Mouse (Mus musculus) heart, embryonic 14.5 days (tissue): ENCODE data around the gene Man2a1. TPM values are rescaled to one million over a fixed set of nuclear protein-coding genes. Genes with fewer than 3 reads are reported as not detected.

ENCODE experiments used
- ATAC-seq: fragments of 200-750 bp; cut with Nextera tagmentation; 2 replicates; pipeline ENCODE4 v1.8.0; 2017; ENCODE audit warnings: low read depth, moderate TSS enrichment; ENCODE audit not compliant: insufficient number of reproducible peaks, insufficient read depth, low FRiP score
- H3K27ac ChIP-seq, 2 experiments: fragments of 200-500 bp in 1 of 2; fragments of 300-500 bp in 1 of 2; sonication (generic) in 1 of 2; replicated peaks in 1 of 2; 2 replicates each; pipeline ENCODE4 v1.5.1; 2012 to 2014; ENCODE audit warnings: low read depth in 2 of 2, low read length in 2 of 2, control low read depth in 1 of 2, mild to moderate bottlenecking in 1 of 2, mixed read lengths in 1 of 2; ENCODE audit not compliant: control insufficient read depth in 1 of 2, insufficient read depth in 1 of 2
- H3K27me3 ChIP-seq: fragments of 300-500 bp; sonication (generic); 2 replicates; pipeline ENCODE4 v1.6.1; 2014; ENCODE audit warnings: mild to moderate bottlenecking, low read length, control low read depth; ENCODE audit not compliant: control insufficient read depth, insufficient read depth
- H3K36me3 ChIP-seq: fragments of 300-500 bp; sonication (generic); 2 replicates; pipeline ENCODE4 v1.6.1; 2014; ENCODE audit warnings: mild to moderate bottlenecking, control low read depth, low read length, mixed read lengths; ENCODE audit not compliant: control insufficient read depth, insufficient read depth
- H3K4me1 ChIP-seq, 2 experiments: fragments of 200-500 bp in 1 of 2; fragments of 300-500 bp in 1 of 2; sonication (generic) in 1 of 2; 2 replicates each; pipeline ENCODE4 v1.6.1; 2012 to 2014; ENCODE audit warnings: low read length in 2 of 2, control low read depth in 1 of 2, mixed read lengths in 1 of 2; ENCODE audit not compliant: control insufficient read depth in 2 of 2, insufficient read depth in 2 of 2
- H3K4me2 ChIP-seq: fragments of 300-500 bp; sonication (generic); 2 replicates; pipeline ENCODE4 v1.6.1; 2014; ENCODE audit warnings: mild to moderate bottlenecking, low read length
- H3K4me3 ChIP-seq, 2 experiments: fragments of 200-500 bp in 1 of 2; fragments of 300-500 bp in 1 of 2; sonication (generic) in 1 of 2; 2 replicates each; pipeline ENCODE4 v1.5.1; 2012 to 2014; ENCODE audit warnings: low read length in 2 of 2, mild to moderate bottlenecking in 2 of 2, control low read depth in 1 of 2, low read depth in 1 of 2, moderate library complexity in 1 of 2; ENCODE audit not compliant: control insufficient read depth in 1 of 2, insufficient read depth in 1 of 2
- H3K9ac ChIP-seq: fragments of 300-500 bp; sonication (generic); 2 replicates; pipeline ENCODE4 v1.6.1; 2014; ENCODE audit warnings: mild to moderate bottlenecking, low read length
- H3K9me3 ChIP-seq: fragments of 300-500 bp; sonication (generic); 2 replicates; pipeline ENCODE4 v1.6.1; 2016; ENCODE audit warnings: low read length, control low read depth; ENCODE audit not compliant: control insufficient read depth
- WGBS: fragments of 180-500 bp; shearing (Covaris S2); extraction: QIAGEN DNeasy Blood & Tissue Kit; methylation state at CpG from one replicate; pipeline ENCODE4 v1.1.7; 2014; 5-methylcytosine and 5-hydroxymethylcytosine counted together
- polyA plus RNA-seq: library from polyadenylated mRNA; unstranded; fragments of >200 nt; fragmentation: Nextera tagmentation; extraction: Ambion mirVana; gene quantifications from 2 replicates; pipeline ENCODE4 v1.2.1, GENCODE M21; 2014

The Man2a1 gene
- polyA plus RNA-seq, 1 experiment from 2014 or later: 5.7 TPM

DNA sequence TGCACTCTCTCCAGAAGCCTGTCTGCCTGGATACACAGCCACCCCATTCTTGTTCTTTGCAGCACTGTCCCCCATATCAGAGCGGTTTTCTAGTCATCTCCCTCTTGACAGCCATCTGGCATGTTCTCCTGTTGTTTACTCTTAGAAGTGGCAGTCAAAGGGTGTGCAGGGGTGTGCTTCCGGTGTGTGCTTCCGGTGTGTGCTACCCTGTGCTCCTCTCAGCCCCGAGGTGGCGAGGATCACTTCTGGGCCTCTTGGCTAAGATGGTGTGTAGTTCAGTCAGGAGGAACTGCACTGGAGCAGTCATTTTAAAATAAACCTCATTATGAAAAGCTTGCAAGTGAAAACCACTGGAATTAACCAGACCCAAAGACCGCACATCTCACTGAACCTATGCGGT is 125.5 kb downstream of the Man2a1 start:
- 75% methylated on average over 7 of the region's 7 CpGs for WGBS
- no peak for ATAC-seq
- H3K4me3 ChIP-seq: no peak overlapping the region
- H3K27me3 ChIP-seq: no peaks in the 10 kb centered on the region
- no peak overlapping the region for H3K4me2 ChIP-seq
- no peaks in the 10 kb centered on the region; a peak in 1 of 4 replicates for H3K4me1 ChIP-seq
- 0 out of 2 replicates have a peak, but pooled peaks cover 5% of the 10 kb centered on the region for H3K36me3 ChIP-seq
- no peak overlapping the region for H3K27ac ChIP-seq
- H3K9ac ChIP-seq: no peak overlapping the region
- no peaks in the 10 kb centered on the region for H3K9me3 ChIP-seq

DNA sequence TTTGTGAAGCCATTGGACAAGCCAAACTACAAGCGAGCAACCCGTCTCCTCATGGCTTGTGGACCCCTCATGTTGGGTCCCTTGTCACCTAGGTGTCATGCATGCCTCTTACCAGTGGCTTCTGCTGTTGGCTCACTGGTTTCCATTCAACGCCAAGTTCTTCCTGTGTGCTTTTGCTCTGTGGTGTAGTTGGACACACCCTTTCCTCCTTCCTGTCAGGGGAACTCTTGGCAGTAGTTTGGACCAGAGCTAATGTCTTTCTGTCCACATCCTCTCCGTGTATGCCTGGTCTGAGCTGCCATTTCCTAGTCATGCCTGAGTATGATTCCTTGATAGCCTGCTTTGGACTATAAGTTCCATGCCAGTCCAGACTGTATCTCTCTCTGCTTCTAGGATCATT is 135.0 kb downstream of the Man2a1 start:
- H3K9me3 ChIP-seq: no peaks in the 10 kb centered on the region
- H3K27ac ChIP-seq: no peak overlapping the region
- WGBS: 81% methylated on average over 4 of the region's 4 CpGs

DNA sequence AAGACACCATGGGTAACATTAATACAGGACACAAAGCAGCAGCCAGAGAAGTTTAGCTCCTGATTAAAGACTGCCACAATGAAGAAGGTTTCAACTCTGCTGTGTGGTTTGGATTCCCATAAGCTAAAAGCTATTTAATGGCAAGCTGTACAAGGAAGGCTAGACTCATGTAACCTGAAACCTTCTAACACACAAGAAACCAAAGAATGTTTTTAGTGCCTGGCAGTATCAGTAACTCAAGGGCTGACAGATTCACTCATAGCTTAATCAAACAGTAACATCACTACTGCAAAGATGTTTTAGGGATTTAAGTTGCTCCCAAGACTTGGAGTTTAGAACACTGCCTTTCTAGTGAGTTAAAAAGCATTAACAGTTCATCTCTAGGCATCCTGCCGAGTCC is 137.4 kb downstream of the Man2a1 start:
- Histone ChIP-seq H3K4me2 (no peak overlapping the region), H3K4me1 (no peaks in the 10 kb centered on the region), H3K9ac (no peak overlapping the region), H3K27ac (no peak overlapping the region), H3K4me3 (no peak overlapping the region), H3K36me3 (peaks cover 25% of the 10 kb centered on the region), H3K27me3 (no peaks in the 10 kb centered on the region), H3K9me3 (no peaks in the 10 kb centered on the region)
- 66% methylated on average over 1 of the region's 1 CpGs for WGBS
- no peak for ATAC-seq

More for the DNA sequence above, 135.0 kb downstream of the Man2a1 start:
- Histone ChIP-seq H3K4me3 (no peak overlapping the region), H3K27me3 (no peaks in the 10 kb centered on the region), H3K4me1 (no peaks in the 10 kb centered on the region), H3K36me3 (peaks cover 13% of the 10 kb centered on the region), H3K4me2 (no peak overlapping the region), H3K9ac (no peak overlapping the region)
- ATAC-seq: no peak

DNA sequence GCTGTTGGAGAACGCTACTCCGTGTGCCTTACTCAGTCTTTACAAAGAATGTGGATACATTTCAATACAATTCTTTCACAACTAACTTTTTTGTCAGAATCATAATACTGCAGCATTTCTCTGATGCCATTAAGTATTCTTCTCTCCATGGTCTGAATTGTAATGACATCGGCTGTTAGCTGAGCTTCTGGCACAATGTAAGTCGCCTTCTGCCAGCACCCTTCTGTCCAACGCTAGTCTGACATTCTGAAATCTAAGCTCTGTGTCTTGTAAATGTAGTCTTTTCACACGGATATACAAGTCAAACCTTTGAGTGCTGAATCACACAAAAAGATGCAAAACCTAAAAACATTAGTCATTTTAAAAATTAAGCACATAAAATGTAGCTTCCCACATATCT is 138.6 kb downstream of the Man2a1 start:
- Histone ChIP-seq H3K27ac (no peak overlapping the region), H3K4me1 (peaks cover 0 to 2% of the 10 kb centered on the region in 2 experiments; a peak in 1 of 4 replicates), H3K9me3 (no peaks in the 10 kb centered on the region), H3K9ac (no peak overlapping the region), H3K36me3 (peaks cover 19% of the 10 kb centered on the region), H3K27me3 (no peaks in the 10 kb centered on the region), H3K4me3 (no peak overlapping the region), H3K4me2 (no peak overlapping the region)
- no peak for ATAC-seq
- WGBS: 89% methylated on average over 6 of the region's 6 CpGs

DNA sequence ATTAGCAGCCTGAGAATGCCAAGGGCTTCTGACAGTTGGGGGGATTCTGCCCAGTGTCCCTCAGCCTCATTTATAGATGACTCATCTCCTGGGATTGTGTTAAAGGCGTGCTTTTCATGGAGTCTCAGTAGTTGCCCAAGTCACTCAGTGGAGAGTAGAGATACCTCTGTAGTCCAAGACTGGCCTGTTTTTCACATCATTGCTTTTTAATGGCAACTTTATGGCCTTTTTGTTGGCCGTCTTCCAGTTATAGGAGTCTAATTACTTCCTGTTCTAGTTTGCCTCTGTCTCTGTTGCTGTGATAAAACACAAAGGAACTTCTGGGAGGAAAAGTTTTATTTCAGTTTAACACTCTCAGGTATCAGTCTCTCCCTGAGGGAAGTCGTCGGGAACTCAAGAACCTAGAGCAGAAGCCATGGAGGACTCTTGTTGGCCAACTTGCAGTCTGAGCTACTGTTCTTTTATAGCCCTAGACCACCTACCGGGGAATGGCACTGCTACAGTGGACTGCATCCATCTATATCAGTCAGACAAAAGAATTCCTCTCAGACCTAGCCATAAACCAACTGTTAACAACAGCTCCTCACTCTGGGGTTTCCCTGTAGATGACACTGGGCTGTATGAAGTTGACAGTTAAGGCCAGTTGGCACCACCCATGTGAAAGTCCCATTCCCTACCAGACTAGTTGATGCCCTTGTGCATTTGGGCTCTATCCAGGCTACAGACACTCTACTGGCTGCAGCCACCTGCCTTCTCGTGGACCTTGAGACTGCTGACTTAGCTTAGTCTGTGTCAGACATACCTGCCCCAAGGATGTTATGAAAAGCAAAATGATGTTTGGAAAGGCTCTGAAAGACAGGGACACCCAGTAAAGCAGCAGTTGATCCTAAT is 142.4 kb downstream of the Man2a1 start:
- no peak for ATAC-seq
- Histone ChIP-seq H3K36me3 (peaks cover 13% of the 10 kb centered on the region), H3K4me1 (peaks cover 2 to 3% of the 10 kb centered on the region in 2 experiments; a peak in 2 of 4 replicates), H3K4me3 (no peak overlapping the region), H3K9me3 (0 out of 2 replicates have a peak, but pooled peaks cover 3% of the 10 kb centered on the region), H3K4me2 (no peak overlapping the region), H3K27ac (no peak overlapping the region), H3K9ac (no peak overlapping the region), H3K27me3 (no peaks in the 10 kb centered on the region)
- WGBS: 76% methylated on average over 6 of the region's 6 CpGs

DNA sequence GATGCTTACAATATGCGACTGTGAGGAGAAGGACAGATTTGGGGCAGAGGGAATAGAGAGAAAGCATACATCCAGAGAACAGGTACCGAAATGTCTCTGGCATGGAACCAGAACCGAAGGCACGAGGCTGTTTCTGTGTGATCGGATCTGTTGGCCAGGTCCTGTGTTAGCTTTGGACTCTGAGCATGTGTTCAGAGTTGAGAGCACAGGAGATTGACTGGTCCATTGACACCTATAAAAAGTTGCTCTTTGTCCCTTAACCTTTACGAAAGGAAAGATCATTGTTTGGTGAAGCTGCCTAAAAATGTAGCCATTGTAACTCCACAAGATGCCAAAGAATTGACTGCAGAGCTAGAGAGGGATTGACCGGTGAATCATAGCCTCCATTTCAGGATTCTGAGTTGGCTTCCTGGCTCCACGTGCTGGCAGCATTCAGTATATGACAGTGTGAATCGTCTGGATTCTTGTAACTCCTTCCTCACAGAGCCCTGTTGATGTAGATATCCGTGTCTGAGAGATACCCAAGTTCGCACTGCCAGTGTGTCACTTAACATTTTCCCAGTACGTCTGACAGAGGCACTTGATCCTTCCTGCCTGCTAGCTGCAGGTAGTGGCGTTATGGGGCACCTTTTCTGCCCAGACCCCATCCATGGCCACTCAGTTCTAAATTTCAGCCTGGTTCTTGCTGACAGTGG is 143.2 kb downstream of the Man2a1 start:
- Histone ChIP-seq H3K4me2 (no peak overlapping the region), H3K36me3 (peaks cover 13% of the 10 kb centered on the region), H3K4me1 (peaks cover 2 to 8% of the 10 kb centered on the region in 2 experiments; a peak in 3 of 4 replicates), H3K27ac (no peak overlapping the region), H3K4me3 (no peak overlapping the region), H3K9me3 (0 out of 2 replicates have a peak, but pooled peaks cover 3% of the 10 kb centered on the region), H3K27me3 (no peaks in the 10 kb centered on the region), H3K9ac (no peak overlapping the region)
- 63% methylated on average over 13 of the region's 13 CpGs for WGBS
- no peak for ATAC-seq

DNA sequence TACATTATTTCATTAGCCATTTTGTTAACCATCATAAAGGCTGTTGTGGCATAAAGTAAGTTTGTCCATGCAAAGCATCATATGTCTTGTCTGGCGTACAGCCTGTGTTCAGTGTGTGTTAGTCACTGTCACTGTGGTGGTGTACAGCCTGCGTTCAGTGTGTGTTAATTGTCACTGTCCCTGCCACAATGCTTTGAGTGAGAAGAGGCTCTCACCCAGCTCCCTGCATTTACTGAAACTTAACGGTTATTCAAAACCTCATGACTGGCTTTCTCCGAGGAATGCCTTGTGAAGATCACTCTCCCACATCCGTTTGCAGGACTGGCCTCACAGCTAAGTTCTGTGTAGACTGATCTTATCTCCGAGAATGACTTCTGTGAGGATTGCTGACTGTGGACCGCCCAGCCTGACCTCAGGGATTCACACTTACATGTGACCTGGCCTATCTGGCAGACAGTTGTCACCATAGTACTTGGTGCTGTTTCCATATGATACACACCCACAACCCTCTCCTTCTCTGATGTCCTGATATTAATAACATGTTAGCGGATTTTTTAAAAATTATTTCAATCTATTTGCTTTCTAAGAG is 146.2 kb downstream of the Man2a1 start:
- Histone ChIP-seq H3K4me1 (peaks cover 2 to 13% of the 10 kb centered on the region in 2 experiments; a peak in 3 of 4 replicates), H3K36me3 (peaks cover 3% of the 10 kb centered on the region; the same call in 1 of the 2 replicates), H3K4me3 (no peak overlapping the region), H3K4me2 (no peak overlapping the region), H3K9me3 (0 out of 2 replicates have a peak, but pooled peaks cover 3% of the 10 kb centered on the region), H3K9ac (no peak overlapping the region), H3K27ac (no peak overlapping the region), H3K27me3 (no peaks in the 10 kb centered on the region)
- WGBS: 68% methylated on average over 8 of the region's 8 CpGs
- ATAC-seq: no peak
